Mouse (Mus musculus): ENCODE results near the gene Lamtor3. TPM values are rescaled to one million over a fixed set of nuclear protein-coding genes. Genes with fewer than 3 reads are reported as not detected.
A peak's percentile ranks its signal among the peaks of the same experiment; 100 is the strongest.
"Not testable (repeated sequence)": the region's sequence is repeated elsewhere in the genome, so short reads cannot be mapped to it uniquely, and the experiment has no call there.

Lamtor3 gene
- total RNA-seq (2021) (10 to 100 TPM; 69.4 to 69.9 TPM), polyA plus RNA-seq (2012; rRNA removed) (9.2 and 12.9 TPM in 2 replicates)
- long read RNA-seq, transcript Lamtor3-201 (7 exons, 1,295 nt): major isoform, 51 of 65 reads
- long read RNA-seq, partial matches to known transcripts: 6 of 65 reads
- long read RNA-seq, other reads (novel, unspliced or antisense): 4 of 65 reads

DNA sequence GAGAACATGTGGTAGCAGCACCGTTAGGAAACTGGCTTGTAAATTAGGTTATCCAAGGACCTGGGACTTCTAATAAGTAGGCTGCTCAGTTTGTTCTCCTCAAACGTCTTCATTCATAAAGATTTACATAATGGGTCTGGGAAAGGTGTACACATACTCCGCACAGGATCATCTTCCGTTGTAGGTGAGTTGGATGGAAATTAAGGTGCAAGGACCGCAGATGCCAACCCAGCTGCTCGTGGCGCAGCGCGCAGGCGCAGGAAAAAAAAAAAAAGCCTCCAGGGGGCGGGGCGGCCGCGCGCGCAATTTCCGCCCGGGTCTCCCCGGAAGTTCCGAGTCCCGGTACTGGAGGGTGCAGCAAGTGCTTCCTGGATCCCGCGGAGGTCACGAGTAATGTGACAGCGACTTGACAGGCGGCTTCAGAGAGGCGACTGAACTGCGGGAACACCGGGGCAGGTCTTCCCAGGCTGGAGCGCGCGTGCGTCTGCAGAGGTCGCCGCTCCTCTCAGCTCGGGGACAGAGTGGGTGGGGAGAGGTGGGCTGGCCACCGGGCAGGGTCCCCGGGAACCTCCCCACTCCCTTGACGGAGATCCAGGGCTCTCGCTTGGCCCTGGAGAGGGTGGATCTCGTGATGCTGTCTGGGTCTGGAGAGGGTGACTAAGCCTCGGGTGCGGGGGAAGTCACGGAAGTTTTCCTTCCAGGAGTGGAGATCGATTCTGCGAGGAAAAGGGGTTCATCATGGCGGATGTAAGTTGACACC is at the start of gene Lamtor3:
Gene Lamtor3 (plus strand): TSS at position 335 of the 760 bp plus-strand sequence.
- peak; percentile 94 for DNase-seq

DNA sequence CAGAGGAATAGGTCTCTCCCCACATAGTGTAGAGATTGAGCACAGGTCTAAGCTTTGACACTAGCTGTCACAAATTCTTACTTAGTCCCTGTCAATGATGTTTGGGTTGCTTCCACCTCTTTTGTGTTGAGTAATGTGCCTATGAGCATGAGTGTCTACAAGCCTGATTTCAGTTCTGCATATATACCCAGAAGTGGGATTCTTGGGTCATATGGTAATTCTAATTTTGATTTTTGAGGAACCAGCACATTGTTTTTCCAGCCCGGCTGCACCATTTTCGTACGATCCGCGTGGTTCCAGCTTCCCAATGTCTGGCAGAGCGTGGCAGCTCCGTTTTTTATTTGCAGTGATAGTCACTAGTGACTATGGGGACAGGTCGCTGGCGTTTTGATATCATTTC is 48.9 kb upstream of the Lamtor3 start:
- no peak for DNase-seq

DNA sequence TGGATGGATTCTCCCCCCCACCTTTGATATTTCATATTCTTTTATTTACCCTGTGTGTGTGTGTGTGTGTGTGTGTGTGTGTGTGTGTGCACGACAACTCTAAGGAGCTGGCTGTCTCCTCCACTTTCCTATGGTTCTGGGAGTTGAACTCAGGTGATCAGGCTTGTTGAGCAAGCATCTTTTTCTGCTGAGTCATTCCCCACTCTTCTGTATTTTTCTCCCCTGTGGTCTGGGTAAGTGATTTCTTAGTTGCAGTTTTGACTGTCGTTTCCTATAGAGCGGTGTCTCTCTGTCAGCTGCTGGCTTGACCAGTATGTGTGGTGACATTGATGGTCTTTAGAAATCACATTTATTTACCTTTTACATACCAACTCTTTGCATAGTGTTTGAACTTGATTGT is 39.0 kb upstream of the Lamtor3 start:
- no peak for DNase-seq

GRCm38 (mm10) chr3:137880109-137880748 is 38.1 kb upstream of the Lamtor3 start:
- no peak for DNase-seq

DNA sequence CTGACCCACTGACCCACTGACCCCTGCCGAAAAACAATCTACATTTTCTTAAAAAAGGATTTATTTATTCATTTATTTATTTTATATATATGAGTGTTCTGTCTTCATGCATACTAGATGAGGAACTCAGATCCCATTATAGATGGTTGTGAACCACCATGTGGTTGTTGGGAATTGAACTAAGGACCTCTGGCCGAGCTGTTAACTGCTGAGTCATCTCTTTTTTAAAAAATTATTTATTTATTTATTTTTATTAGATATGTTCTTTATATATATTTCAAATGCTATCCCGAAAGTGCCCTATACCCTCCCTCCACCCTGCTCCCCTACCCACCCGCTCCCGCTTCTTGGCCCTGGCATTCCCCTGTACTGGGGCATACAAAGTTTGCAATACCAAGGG is 37.2 kb upstream of the Lamtor3 start:
- no peak for DNase-seq

GRCm38 (mm10) chr3:137887961-137888360 is 30.3 kb upstream of the Lamtor3 start:
- no peak for DNase-seq

GRCm38 (mm10) chr3:137891089-137891488 is 27.2 kb upstream of the Lamtor3 start:
- DNase-seq: no peak

DNA sequence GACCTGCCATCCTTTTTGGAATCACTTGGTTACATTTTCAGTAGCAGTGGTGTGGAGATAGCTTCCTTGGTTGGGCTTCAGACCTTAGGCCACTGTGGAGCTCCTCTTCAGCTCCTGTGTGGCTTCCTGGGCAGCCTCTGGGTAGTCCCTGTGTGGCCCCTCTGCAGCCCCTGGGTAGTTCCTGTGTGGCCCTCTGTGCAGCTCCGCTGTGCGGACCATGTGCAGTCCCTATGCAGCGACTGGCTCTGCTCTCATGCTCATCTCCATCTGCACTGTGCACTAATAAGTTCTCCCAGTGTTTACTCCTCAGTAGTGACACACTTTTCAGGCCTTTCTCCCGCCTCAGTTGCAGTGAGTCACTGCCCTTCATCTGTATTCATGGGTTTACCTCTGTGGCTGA is 26.2 kb upstream of the Lamtor3 start:
- DNase-seq: no peak

DNA sequence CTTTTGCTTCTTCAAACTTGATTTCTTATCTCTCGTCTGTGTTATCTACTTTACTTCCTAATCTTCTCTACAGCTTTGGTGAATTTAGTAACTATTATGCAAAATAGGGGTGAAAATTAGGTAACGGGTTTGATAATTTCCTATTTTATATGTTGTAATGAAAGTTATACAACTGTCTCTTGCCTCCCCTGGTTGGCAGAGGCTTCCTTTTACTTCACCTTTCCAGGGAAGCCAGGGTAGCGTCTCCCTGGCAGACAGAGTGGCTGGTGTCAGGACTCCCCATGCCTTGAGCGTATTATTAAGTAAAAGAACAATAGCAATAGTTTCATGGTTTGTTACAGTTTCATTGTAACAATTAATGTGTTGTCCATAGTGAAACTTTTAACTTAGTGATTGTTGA is 24.5 kb upstream of the Lamtor3 start:
- DNase-seq: no peak

GRCm38 (mm10) chr3:137895196-137895595 is 23.1 kb upstream of the Lamtor3 start:
- no peak for DNase-seq

DNA sequence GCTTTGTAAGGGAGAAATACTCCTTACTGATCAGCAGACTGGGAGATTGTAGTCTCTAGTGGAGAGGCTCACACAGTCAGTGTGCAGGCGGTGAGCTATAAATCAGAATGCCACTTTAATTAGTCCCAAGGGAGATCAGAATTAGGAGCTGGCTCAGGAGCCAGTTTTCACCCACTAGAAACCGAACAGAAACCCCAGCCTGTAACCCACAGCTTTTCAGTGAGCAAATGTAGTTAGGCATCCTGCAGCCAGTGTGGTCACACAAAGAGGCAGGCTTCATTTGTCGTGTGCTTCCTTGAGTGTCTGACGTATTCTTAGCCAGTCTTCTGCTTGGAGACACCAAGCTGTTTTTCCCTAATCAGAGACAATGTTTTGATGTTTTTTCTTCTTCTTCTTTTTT is 21.9 kb upstream of the Lamtor3 start:
- DNase-seq: no peak

- DNase-seq: no peak
Observed at GRCm38 (mm10) chr3:137896867-137897266, 21.4 kb upstream of the Lamtor3 start.

DNA sequence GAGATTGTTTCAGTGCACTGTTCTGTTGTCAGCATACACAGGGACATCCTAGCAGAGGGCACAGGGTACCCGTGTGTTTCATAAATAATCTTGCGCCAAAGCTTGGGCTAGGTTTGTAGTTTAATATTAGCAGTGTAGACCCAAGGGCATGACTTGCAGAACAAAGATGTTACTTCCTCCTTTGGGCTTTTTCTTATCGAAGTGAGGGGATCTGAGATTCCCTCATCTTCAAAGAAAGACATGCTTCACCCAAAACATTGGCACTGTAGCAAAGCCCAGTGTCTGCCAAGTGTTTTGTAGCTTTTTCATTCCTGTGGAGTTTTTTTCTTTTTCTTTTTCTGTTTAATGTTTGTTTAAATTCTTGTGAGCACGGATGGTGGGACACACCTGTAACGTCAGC is 20.6 kb upstream of the Lamtor3 start:
- DNase-seq: no peak

- DNase-seq: peak; percentile 65
Observed at GRCm38 (mm10) chr3:137900149-137900548, 18.2 kb upstream of the Lamtor3 start.

- DNase-seq: no peak
Observed at GRCm38 (mm10) chr3:137913093-137913492, 5.2 kb upstream of the Lamtor3 start.

GRCm38 (mm10) chr3:137914567-137914966 is 3.7 kb upstream of the Lamtor3 start:
- DNase-seq: not testable (repeated sequence)

GRCm38 (mm10) chr3:137917694-137918171 is 573 bp upstream of the Lamtor3 start:
- DNase-seq: no peak

- no peak for DNase-seq
Observed at GRCm38 (mm10) chr3:137918932-137919311, 616 bp downstream of the Lamtor3 start.

DNA sequence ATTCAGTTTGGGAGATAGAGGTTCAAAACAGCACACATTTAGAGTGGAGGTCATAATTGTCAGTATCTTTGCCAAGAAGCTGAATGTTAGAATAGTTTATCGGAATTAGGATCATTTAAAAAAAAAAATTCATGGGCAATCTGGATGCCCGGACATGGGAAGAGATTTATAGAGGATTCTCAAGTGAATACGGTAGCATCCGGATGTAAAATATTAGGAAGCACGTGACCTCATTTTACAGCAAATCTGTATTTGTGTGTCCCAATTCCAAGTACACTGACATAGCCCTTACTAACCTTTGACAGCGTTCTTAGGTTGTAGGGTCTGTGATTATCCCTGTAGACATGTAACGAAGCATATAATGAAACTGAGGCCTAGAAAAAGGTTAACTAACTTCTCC is 1.1 kb downstream of the Lamtor3 start:
- no peak for DNase-seq

DNA sequence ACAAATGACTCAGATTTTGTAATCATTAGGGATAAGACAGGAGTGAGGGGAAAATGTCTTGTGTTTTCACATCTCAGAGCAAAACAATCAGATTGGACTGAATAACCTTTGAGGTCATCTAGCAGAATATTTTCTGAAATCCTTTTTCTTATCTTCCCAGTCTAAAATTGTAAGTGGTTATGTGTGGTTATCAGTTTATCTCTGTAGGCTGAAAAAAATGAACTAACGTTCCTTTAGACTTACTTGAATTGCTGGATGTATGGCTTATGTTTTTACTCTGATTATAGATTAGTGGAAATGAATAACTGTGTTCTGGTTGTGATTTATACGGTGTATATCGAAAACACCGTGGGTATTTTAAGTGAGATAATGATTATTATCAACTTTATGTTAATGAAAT is 2.3 kb downstream of the Lamtor3 start:
- DNase-seq: no peak

DNA sequence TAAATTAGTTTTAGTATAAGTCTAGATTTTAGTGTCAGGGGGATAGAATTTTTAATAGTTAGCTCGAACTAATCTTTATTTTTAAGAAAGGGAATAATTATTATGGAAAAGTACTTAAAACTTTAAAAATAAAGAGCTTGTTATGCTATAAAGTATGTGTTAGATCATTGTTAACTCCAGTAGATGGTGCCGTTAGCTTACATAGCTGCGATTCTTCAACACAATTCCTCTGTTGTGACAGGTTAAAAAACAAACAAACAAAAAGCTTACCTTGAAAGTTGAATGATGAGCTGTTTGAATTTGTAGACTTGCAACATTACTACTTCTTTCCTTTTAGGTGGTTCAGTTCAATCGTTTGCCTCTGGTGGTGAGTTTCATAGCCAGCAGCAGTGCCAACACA is 8.7 kb downstream of the Lamtor3 start:
- no peak for DNase-seq

GRCm38 (mm10) chr3:137929940-137930339 is 11.6 kb downstream of the Lamtor3 start:
- DNase-seq: no peak

- no peak for DNase-seq
Observed at GRCm38 (mm10) chr3:137932748-137933147, 14.4 kb downstream of the Lamtor3 start.

All from adrenal gland, adult 2 months (tissue).